Mouse (Mus musculus): ENCODE measurements around the gene Samd11.

Gene Samd11

DNA sequence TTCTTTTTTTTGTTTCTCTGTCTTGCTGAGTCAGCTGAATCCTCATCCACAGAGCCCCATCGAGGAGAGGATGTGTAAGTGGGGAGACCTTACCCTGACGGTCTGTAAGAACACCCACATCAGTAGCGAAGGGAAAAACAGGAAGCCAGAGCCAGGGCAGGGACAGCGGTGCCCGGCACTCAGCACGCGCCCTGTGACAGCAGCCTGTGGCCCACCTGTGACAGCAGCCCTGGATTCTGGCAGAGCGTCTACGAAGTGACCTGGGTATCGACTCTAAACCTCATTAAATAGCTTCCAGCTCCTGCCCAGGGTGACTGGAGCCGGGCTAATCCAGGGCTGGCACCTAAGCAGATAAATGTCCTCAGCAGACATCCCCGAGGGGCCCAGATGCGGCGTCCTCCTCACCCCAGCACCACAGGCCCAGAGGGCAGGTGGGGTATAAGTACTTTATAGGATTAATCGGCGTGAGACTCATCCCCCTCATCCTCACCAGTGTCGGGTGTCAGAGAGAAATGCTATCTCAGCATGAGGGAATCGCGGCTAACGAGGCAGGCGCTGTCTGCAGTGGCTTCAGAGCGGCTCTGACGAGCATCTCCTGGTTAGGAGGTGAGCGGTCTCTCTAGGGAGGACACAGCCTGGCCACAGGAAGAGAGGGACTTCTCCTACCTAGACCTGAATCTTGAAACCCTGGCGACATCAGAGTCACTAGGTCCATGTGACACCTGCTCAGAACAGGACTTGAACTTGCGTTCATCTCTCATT lies at the start of gene Samd11:
Gene Samd11, minus strand, starts transcription at position 580 of the 762 bp plus-strand sequence.
- DNase-seq: no peak

DNA sequence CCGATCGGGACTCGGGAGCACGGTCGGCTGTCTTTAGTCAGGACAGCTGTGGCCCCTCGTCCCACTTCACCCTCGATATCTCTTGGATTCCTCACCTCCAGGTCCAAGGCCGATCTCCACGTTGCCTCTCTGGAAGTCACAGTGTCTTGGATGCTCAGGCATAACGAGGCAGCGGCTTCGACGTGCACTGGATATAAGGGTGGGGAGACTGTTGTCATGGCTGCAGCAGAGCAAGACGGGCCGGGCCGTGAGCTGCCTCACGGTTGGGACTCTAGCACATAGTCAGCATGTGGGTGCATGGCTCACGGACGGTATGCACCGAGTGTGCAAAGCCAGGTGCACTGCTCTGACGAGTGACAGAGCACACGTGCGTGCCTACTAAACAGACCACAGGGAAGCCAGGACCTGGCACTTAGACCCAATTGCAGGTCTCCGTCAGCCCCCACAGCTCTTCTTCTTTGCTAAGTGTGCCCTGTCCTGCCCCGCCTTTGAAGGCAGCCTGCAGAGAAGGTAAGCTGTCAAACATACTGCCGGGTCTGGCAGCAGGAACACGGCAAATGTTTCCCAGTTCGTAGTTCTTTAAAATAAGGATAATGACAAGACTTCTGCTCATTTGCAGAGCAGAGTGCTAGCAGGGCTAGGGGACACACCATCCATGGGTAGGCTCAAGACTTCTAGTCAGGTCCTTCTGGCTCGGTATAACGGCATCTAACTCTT lies 938 bp downstream of the Samd11 start:
- no peak for DNase-seq

DNA sequence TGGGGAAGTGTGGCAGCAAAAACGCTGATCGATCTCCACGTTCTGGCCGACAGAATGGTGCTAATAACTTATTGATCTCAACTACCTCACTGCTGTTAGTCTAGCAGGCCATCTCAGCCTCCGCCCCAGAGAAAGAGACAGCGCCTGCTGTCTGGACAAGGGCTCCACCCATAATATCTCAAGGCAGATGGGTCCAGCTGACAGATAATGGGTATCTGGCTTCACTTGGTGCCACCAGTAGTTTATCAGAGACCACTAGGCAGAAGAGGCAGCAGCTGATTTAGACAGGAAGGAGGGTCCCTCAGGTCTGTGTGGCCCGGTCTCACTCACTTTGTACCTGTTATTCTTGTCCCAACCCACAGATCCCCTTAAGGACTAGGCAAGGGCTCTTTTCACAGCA lies 2.4 kb downstream of the Samd11 start:
- no peak for DNase-seq

DNA sequence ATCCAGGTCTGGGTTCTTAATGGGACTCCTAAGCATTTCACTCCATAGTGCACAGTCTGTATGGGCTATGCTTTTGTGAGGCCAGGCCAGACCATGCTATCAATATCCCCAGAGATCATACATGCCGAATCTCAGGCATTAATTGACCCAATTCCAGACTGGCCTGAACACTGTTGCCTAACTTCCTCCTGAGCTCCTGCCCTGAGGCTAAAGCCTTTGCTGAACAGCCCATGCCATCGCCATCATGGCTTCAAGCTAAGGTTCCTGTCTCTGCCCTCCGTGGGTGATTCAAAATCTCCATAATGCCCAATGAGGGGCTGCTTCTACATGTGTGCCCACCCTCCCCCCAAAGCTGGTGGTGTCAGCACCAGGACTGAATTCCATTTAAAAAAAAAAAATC lies 2.8 kb downstream of the Samd11 start:
- no peak for DNase-seq

DNA sequence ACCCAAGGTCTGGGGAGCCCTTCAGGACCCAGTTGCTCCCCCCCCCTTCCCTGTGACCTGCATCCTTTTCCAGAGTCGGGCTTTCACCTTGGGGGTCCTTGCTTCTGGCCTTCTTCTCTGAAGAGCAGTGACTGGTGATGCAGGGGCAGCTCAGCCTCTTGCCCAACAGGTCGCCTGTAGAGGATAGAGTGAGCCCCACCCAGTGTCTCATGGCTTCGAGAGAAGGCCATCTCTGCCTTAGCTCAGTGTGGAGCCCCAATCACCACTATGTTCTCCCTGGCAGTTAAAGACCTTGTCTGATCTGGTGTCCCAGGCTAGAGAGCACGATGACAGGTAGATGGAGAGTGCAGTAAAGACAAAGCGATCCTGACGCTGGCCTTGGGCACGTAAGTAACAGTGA lies 3.3 kb downstream of the Samd11 start:
- DNase-seq: no peak

DNA sequence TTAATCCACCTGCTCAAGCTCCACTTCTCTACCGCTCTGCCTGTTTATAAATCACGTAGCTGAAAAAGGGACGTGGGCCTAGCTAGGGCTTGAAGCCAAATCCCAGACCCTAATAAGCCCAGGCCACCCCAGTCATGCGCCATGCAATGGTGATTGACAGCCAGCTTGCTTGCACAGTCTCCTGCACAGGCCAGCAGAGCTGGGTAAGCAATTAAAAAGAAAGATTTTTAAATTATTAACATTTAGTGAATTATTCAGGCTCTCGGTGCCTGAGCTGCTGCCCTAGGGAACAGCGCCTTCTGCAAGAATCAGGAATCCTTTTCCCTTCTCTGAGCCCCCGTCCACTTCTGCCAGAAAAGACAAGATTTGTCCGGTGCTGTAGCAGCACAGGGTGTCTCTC lies 4.4 kb downstream of the Samd11 start:
- DNase-seq: no peak

DNA sequence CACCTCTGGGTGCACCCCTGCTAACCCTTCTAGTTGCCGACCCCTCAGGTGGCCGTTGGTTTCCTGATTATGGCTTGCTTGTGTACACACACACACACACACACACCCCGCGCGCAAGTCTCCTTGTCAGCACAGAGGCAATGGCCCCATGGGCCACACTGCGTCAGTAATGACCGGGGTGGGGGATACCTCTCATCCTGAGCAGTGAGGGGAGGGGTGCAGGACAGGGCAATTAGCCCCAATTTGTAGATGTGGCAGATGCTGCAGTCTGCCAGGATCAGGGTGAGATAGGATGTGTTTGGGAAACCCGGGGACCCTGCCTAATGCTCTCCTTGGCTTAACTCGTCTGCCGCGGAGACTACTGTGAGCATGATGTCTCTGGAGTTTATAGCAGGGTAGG lies 5.9 kb downstream of the Samd11 start:
- DNase-seq: no peak

DNA sequence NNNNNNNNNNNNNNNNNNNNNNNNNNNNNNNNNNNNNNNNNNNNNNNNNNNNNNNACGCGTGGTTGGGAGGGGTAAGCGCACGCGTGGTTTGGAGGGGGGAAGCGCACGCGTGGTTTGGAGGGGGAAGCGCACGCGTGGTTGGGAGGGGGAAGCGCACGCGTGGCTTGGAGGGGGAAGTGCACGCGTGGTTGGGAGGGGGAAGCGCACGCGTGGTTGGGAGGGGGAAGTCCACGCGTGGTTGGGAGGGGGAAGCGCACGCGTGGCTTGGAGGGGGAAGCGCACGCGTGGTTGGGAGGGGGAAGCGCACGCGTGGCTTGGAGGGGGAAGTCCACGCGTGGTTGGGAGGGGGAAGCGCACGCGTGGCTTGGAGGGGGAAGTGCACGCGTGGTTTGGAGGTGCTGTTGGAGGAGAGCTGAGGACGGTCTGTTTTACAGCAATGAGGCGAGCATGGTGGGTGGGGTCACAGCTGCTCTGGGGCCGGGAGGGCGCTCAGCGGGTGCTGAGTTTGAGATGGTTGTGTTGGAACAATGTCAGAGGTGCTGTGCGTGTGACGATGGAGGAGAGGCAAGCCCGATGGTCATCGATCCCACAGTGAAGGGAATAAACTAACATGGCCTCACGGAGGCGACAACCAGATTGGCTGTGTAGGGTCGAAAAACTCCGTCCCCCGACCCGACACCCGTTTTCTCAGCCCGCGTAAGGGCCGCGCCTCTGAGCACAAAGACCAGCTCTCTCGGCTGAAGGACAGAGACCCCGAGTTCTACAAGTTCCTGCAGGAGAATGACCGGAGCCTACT lies 18.6 kb downstream of the Samd11 start:
- no peak for DNase-seq

DNA sequence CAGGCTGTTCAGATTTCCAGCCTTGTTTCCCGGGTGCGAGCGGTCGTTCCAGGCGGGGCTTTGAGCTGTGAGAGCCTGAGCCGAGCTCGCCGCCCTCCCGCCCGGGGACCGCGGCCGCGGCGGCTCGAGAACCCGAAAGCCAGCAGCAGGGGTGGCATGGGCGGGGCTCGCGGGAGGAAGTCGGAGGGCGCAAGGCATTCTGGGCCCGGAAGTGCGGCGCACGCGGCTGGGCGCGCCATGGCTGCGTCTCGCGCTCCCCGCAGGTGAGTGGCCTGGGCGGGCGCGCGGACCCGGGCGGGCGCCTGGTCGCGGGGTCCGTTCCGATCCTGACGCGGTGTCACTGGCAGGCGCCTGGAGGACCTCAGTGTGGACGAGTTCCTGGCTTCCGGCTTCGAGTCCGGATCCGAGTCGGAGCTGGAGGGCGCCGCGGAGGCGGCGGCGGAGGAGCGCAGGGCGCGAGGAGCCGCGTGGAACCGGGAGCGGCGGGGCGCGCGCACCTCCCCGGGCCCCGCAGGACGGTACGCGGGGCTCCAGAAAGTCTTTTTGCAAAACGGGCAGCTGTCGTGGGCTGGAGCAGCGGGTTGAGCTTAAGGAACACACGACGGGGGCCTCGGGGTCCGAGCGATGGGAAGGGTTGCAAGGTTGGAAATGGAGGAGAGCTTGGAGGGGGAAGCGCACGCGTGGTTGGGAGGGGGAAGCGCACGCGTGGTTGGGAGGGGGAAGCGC lies 19.5 kb downstream of the Samd11 start, which contains the start of gene Noc2l:
Gene Noc2l, plus strand, starts transcription at position 203 of the 726 bp plus-strand sequence.
- peak; percentile 92 for DNase-seq

DNA sequence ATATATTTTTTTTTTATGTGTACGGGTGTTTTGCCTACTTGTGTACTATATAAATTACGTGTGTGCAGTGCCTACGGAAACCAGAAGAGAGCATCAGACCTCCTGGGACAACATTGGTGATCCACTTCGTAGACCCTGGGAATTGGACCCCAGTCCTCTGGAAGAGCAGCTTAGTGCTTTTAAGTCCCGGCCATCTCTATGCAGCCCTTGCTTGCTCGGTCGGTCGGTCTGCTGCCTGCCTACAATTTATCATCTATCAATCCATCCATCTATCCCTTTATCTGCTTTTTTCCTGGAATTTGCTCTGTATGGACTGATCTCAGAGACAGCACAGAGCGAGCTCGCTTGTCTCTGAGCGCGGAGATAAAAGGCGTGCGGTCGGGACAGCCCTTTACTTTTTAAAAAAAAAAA lies 20.1 kb downstream of the Samd11 start:
- no peak for DNase-seq

DNA sequence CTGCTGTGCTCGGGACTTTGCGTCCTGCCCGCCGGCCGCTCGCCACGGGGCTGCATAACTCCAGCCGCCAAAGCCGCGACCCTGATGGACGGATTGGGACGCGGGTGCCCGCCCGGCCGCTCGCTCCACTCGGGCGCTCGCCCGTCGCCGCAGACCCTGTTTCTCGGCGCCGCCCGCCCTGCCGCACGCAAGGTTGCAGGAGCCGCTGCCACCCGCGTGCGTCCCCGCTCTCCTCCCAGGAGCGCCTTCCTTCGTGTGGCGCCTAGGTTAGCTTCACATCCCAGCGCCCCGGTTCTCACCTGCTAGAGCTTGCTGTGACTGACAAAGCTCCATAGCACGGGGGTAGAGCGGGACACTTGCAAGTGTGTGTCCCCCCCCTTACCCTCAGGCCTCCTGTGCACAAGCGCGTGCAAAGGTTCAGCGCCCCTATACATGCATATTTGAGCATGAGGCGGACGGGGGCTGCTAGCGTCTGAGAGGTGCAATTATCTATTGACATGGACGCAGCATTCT lies 20.7 kb downstream of the Samd11 start, which contains the start of gene Plekhn1:
Gene Plekhn1, minus strand, starts transcription at position 157 of the 513 bp plus-strand sequence.
- peak; percentile 76 for DNase-seq

DNA sequence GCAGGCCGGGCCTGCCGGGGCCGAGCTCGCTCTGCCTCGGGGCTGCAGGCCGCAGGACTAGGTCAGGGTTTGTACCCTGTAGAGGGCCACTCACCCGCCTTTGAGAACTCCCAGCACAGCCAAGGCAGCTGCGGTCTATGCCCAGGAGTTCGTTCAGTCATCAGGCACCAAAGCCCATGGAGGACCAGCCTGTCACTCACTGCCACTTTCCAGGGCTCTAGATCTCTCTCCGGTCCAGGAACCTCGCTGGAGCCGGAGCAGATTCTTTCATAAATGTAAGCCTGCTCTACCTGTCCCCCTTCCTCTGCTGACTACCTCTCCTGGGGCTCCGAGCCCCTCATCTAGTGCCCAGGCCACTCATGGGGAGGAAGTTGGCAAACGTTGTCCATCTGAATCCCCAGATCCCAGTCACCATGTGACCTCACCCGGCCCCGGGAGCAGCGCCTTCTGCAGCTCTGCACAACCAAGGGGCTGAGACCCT lies 21.4 kb downstream of the Samd11 start:
- DNase-seq: no peak

DNA sequence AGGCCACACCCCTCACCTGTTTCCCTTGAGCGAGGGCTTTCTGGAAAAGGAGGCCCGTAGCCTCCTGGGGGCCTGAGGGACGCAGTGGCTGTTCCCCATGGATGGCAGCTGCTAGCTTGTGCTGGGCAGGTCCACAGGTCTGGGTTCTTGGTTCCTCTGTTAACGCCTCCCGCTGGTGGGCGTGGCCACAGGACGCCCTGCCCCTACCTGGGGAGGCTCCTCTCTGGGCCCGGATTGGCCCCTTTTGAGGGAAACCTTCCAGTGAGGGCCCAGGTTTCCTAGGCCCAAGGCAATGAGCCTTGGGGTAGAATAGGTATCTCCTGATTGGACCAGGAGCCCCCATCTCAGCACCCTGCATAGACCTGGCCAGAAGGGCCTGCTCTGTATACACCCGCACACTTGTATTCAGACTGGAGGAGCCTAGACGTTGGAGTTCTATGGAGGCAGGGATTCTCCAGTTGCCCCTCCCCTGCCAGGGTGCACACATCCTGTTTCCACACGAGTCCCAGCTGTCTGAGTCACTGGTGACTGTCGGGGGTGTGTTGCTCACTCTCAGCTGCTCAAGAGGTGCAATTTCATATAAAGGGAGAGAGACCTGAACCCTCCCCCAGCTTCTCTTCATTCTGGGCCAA lies 26.9 kb downstream of the Samd11 start:
- DNase-seq: peak; percentile 27

DNA sequence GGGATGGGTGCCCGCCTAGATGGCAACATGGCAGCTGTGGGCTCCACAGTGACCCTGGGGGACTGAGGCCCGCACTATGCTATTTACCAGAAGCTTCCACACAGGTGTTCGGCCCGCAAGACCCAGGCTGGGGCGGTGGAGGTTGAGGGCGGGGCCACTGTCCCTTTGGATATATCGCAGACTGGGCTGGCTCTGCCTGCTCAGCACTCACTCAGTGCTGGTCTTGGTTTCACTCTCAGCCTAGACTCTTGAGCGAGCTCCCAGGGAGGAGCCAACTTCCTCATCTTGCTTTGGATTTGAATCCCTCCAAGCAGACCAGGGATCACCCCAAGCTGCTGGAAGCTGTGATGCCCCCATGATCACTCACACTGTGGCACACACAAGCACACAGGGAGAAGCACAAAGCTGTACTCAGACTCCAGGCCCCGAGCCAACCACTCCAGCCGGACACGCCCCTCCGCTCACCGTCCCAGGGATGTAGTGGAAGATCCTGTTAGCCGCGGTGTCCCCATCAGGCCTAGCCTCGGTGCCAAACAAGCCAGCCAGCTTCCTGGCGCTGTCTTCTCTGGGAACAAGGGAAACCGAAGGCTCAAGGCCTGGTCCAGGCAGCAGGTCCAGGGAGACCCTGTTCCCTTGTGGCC lies 27.6 kb downstream of the Samd11 start:
- DNase-seq: peak; percentile 52

DNA sequence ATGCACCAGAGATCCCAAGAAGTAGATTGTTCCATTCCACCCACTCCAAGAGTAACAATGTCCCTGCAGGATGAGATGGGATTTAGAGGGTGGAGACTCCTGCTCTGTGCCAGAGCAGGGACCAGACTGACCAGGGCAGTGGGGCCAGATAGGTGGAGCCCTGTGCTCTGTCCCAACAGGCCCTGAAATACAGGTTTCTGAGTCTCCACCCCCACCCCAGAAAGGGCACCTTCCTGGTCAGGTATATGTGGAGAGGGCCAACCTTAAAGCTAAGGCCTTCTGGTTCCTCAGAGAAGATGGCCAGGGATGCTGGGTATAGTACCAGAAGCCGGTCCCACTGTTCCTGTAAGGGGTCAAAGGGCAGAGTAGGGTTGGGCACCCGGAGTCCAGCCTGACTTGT lies 31.2 kb downstream of the Samd11 start:
- no peak for DNase-seq

DNA sequence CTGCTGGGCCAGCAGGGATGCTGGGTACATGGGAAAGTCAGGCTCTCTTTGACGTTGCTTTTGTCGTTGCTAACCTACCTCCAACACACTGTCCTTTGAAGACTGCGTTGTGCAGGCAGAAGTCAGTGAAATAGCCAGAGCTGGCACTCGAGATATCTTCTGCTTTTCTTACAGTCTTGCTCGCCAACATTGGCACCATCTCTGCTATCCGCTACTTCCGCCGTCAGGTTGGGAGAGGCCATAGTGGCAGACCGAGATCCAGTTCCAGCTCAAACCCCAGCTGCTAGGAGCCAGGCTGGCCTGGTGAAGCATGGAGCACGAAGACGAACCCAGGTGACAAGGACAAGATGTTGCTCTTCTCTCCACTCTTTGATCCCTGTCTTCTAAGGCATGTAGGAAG lies 35.5 kb downstream of the Samd11 start:
- no peak for DNase-seq

DNA sequence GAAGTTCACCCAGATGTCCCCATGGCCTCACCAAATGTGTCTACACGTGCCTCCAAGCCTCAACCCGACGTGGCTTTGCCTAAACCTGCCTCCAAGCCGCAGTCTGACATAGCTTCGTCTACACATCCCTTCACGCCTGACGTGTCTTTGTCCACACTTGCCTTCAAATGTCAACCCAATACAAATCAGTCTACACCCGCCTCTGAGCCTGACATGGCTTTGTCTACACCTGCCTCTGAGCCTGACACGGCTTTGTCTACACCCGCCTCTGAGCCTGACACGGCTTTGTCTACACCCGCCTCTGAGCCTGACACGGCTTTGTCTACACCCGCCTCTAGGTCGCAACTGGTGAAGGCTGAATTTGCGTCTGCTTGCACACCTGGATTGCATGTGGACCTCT lies 37.6 kb downstream of the Samd11 start:
- no peak for DNase-seq

DNA sequence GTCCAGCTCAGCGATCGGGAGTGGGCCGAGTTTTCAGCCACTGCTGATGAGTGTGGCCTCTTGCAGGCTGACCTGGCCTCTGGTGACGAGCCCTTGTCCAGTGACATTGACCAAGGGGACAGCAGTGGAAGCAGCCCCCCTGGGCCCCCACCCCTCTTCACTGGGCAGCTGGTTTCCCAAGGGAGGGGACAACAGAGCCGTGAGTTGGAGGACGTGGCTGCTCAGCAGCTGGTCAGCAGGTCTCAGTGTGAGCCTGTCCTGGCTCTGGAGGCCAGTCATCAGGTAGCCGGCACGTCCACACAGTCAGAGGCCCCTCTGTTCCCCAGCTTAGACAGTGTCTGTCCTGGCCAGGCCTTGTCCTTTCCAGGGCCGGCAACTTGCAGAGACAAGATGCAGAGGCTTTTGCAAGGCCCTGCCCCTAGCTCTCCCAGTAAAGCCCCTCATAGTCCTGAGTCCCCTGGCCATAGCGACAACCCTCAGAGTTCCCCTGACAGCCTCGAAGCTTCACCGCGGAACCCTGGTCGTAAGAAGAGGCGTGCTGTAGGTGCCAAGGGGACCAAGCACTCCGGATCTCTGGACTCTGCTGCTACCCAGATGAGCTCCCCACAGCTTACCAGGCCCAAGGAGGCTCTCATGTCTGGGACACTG lies 38.3 kb downstream of the Samd11 start:
- no peak for DNase-seq

DNA sequence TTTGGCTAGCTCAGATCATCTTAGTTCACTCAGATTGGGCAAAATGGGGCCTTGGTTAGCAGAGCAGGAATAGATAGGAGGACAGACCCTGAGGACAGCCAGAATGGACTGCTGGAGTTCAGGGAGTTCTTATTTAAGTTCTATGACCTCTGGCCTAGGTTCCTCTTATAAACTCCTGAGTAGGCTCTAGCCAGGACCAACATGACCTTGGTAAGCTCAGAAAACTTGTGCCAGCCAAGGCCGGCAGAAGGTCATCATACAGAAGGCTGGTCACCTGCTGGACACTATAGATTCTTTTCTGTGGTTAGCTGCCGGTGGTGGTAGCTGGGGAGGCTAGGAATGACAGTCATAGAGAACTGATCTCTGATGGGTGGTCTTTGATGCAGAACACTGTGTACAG lies 39.3 kb downstream of the Samd11 start:
- DNase-seq: no peak

DNA sequence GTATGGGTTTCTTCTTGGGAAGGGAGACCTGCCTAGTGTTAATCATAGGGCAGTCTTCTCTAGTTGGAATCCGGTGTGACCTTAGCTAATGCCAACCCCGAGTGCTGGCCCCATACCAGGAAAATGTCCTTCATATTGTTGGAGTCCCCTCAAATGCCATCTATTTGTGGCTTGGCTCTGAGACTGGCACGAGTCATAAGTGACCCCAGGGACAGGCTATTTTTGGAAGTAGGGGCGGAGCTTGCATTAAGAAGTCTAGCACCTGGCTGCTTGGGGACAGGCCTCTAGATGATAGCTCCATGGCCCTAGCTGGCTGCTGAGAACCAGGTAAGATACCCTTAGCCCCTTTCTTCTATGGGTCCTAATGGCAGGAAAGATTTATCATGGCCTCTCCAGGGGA lies 39.8 kb downstream of the Samd11 start, which contains the start of gene Perm1:
Gene Perm1, plus strand, starts transcription at position 220 of the 400 bp plus-strand sequence.
- peak; percentile 41 for DNase-seq

DNA sequence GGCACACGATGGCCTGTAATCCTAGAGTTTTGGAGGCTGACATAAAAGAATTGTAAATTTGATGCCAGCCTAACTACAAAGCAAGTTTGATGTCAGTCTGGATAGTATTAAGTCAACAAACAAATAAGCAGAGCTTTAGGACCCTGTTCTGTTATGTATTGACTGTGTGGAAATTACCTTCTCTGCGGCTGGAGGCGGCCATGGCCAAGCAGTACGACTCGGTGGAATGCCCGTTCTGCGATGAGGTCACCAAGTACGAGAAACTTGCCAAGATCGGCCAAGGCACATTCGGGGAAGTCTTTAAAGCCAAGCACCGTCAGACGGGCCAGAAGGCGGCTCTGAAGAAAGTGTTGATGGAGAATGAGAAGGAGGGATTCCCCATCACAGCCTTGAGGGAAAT lies 42.3 kb downstream of the Samd11 start:
- no peak for DNase-seq

Measured in lung, postnatal 14 days (tissue).